In genomic region chr16:12638971-12639640, GRCm38 (mm10) we compare ENCODE assay signal across 18 mouse cellular contexts.
DNase-seq lines count a peak whose midpoint lies in the region; ATAC-seq and TF ChIP-seq lines count a peak whose summit lies in the region.
"Had no signal": no experiment of that assay in that cellular context is flagged by ENCODE, and none has a peak within 500 bp of the region (broad histone marks: within the 10 kb centered on the region; RNA-seq: fewer than 3 reads in every experiment).

No protein-coding gene starts in this region.

- TF ChIP-seq CTCF in forebrain, postnatal 0 days (IDR thresholded peaks at IDR 0.05; ENCODE audit: low read depth): no peak
- TF ChIP-seq CTCF in left cerebral cortex, adult 2 months (IDR thresholded peaks at IDR 0.05): no peak

- no peaks in the 10 kb centered on the region for H3K9me3 ChIP-seq in forebrain, postnatal 0 days (ENCODE audit: low read length)
- no peaks in the 10 kb centered on the region for H3K9me3 ChIP-seq in forebrain, embryonic 13.5 days (replicated peaks)
- H3K9me3 ChIP-seq in midbrain, embryonic 11.5 days (ENCODE audit: control insufficient read depth, low read length): no peaks in the 10 kb centered on the region
- H3K9me3 ChIP-seq: heart, embryonic 13.5 days; hindbrain, embryonic 10.5 days; midbrain, embryonic 13.5 days had no signal

- 0 out of 2 replicates have a peak overlapping the region, but pooled peaks have one; percentile 30 for H3K27ac ChIP-seq in forebrain, postnatal 0 days (ENCODE audit: low read depth, low read length)
- no peak overlapping the region for H3K27ac ChIP-seq in forebrain, embryonic 13.5 days
- H3K27ac ChIP-seq in left cerebral cortex, adult 2 months: no peak overlapping the region
- H3K27ac ChIP-seq in midbrain, embryonic 11.5 days (ENCODE audit: low read depth, low read length): no peak overlapping the region
- H3K27ac ChIP-seq: heart, embryonic 13.5 days; hindbrain, embryonic 10.5 days; liver, embryonic 14.5 days; midbrain, embryonic 13.5 days had no signal

- H3K27me3 ChIP-seq in forebrain, postnatal 0 days (ENCODE audit: insufficient read depth, low read length): no peaks in the 10 kb centered on the region
- no peaks in the 10 kb centered on the region for H3K27me3 ChIP-seq in forebrain, embryonic 13.5 days
- no peaks in the 10 kb centered on the region for H3K27me3 ChIP-seq in midbrain, embryonic 11.5 days (ENCODE audit: control insufficient read depth, insufficient read depth, low read length)
- H3K27me3 ChIP-seq: heart, embryonic 13.5 days; midbrain, embryonic 13.5 days had no signal

- no peak overlapping the region for H3K9ac ChIP-seq in forebrain, postnatal 0 days
- no peak overlapping the region for H3K9ac ChIP-seq in forebrain, embryonic 13.5 days
- H3K9ac ChIP-seq in midbrain, embryonic 11.5 days (ENCODE audit: low read length): no peak overlapping the region
- H3K9ac ChIP-seq: heart, embryonic 13.5 days; liver, embryonic 14.5 days; midbrain, embryonic 13.5 days had no signal

- intact Hi-C loops in left cerebral cortex, adult 2 months (cut with DNase I): no loop called here

- H3K4me3 ChIP-seq in forebrain, postnatal 0 days (ENCODE audit: low read depth, low read length): no peak overlapping the region
- H3K4me3 ChIP-seq in forebrain, embryonic 13.5 days: no peak overlapping the region
- H3K4me3 ChIP-seq in left cerebral cortex, adult 2 months: no peak overlapping the region
- H3K4me3 ChIP-seq in midbrain, embryonic 11.5 days (ENCODE audit: low read depth, low read length): no peak overlapping the region
- H3K4me3 ChIP-seq: heart, embryonic 13.5 days; hindbrain, embryonic 10.5 days; midbrain, embryonic 13.5 days had no signal

- H3K4me1 ChIP-seq in forebrain, postnatal 0 days (ENCODE audit: insufficient read depth): 0 out of 2 replicates have a peak, but pooled peaks cover 3% of the 10 kb centered on the region
- no peaks in the 10 kb centered on the region for H3K4me1 ChIP-seq in forebrain, embryonic 13.5 days
- no peaks in the 10 kb centered on the region for H3K4me1 ChIP-seq in midbrain, embryonic 11.5 days (ENCODE audit: control insufficient read depth, insufficient read depth, low read length)
- H3K4me1 ChIP-seq: heart, embryonic 13.5 days; midbrain, embryonic 13.5 days had no signal

- WGBS in forebrain, postnatal 0 days: 79% methylated on average over 1 of the region's 1 CpGs
- 93% methylated on average over 1 of the region's 1 CpGs for WGBS in forebrain, embryonic 13.5 days
- WGBS in midbrain, embryonic 11.5 days: 80% methylated on average over 1 of the region's 1 CpGs

- H3K4me2 ChIP-seq in forebrain, postnatal 0 days (ENCODE audit: low read depth): no peak overlapping the region
- no peak overlapping the region for H3K4me2 ChIP-seq in forebrain, embryonic 13.5 days
- H3K4me2 ChIP-seq in midbrain, embryonic 11.5 days: no peak overlapping the region
- H3K4me2 ChIP-seq: heart, embryonic 13.5 days; midbrain, embryonic 13.5 days had no signal

- peak; percentile 83 for ATAC-seq in forebrain, postnatal 0 days
- ATAC-seq in forebrain, embryonic 13.5 days: no peak
- ATAC-seq in midbrain, embryonic 11.5 days (ENCODE audit: low FRiP score): no peak
- ATAC-seq: midbrain, embryonic 13.5 days had no signal

- no peaks in the 10 kb centered on the region for H3K36me3 ChIP-seq in forebrain, postnatal 0 days (ENCODE audit: insufficient read depth)
- no peaks in the 10 kb centered on the region for H3K36me3 ChIP-seq in forebrain, embryonic 13.5 days (ENCODE audit: poor library complexity, severe bottlenecking)
- no peaks in the 10 kb centered on the region for H3K36me3 ChIP-seq in midbrain, embryonic 11.5 days (ENCODE audit: control insufficient read depth, insufficient read depth, low read length)
- H3K36me3 ChIP-seq: heart, embryonic 13.5 days; hindbrain, embryonic 10.5 days; midbrain, embryonic 13.5 days had no signal

- DNase-seq in forebrain, postnatal 0 days: peak; percentile 37
- DNase-seq in right cerebral cortex, adult 18-20 months: peak; percentile 22
- no peak for DNase-seq in right cerebral cortex, postnatal 4 days
- DNase-seq in left cerebral cortex, adult 2 months (ENCODE audit: extremely low spot score in 1 of 2, low spot score in 2 of 2): peak; percentile 10 to 17
- DNase-seq in telencephalon, adult 2 months (ENCODE audit: low read depth, low spot score): peak; percentile 41
- DNase-seq in spleen, postnatal 36 days (ENCODE audit: low spot score in 2 of 2): no peak
- DNase-seq in midbrain, embryonic 11.5 days (ENCODE audit: low spot score, missing footprints): no peak
- DNase-seq: adrenal gland, postnatal 14 days; cerebellum, adult 9-11 months; gastrocnemius, postnatal 36 days; kidney, adult 11 months; kidney, postnatal 10 days; thymus, postnatal 36 days had no signal

Comparison
In these comparisons a context has a peak if more than half of its experiments do, and no peak if none do; other contexts are left out.
1. DNase-seq: peak in forebrain, postnatal 0 days (single experiment), right cerebral cortex, adult 18-20 months (single experiment), left cerebral cortex, adult 2 months (2 of 2) and telencephalon, adult 2 months (single experiment); none in right cerebral cortex, postnatal 4 days (single experiment), spleen, postnatal 36 days (0 of 2) and midbrain, embryonic 11.5 days (single experiment).